Mouse (Mus musculus) CH12.LX (cell line): ENCODE data around the gene AL607142.1. TPM values are rescaled to one million over a fixed set of nuclear protein-coding genes. Genes with fewer than 3 reads are reported as not detected.

Experiments
- DNase-seq: peaks from one replicate; pipeline ENCODE4 v3.0.0-alpha.2; 2013; ENCODE audit errors: extremely low read depth
- H3K27ac ChIP-seq: 2 replicates; pipeline ENCODE4 v1.5.1; 2012; ENCODE audit warnings: low read depth, mild to moderate bottlenecking, control low read depth, moderate library complexity; ENCODE audit not compliant: insufficient read depth
- H3K27me3 ChIP-seq: replicated peaks from 2 replicates; pipeline ENCODE3; 2012; ENCODE audit warnings: inconsistent platforms
- H3K36me3 ChIP-seq, 2 experiments: replicated peaks in 1 of 2; 2 replicates each; pipeline versions ENCODE3 to v1.6.1; 2012; ENCODE audit warnings: inconsistent platforms in 1 of 2, low read length in 1 of 2, mild to moderate bottlenecking in 1 of 2, mixed read lengths in 1 of 2, moderate library complexity in 1 of 2; ENCODE audit not compliant: control insufficient read depth in 1 of 2, insufficient read depth in 1 of 2
- H3K4me1 ChIP-seq, 2 experiments: 2 replicates each; pipeline ENCODE4 v1.6.1; 2012; ENCODE audit warnings: inconsistent platforms in 1 of 2, moderate library complexity in 1 of 2; ENCODE audit not compliant: insufficient read depth in 2 of 2, control insufficient read depth in 1 of 2
- H3K4me2 ChIP-seq: 2 replicates; pipeline ENCODE4 v1.6.1; 2012; ENCODE audit warnings: low read depth, mild to moderate bottlenecking, control low read depth; ENCODE audit not compliant: poor library complexity, insufficient read depth, severe bottlenecking
- H3K4me3 ChIP-seq, 3 experiments: fragments of 150-350 bp in 1 of 3; sonication (generic) in 1 of 3; replicated peaks in 1 of 3; 2 replicates each; pipeline versions ENCODE3 to v1.5.1; 2011 to 2012; ENCODE audit warnings: low read depth in 2 of 3, low read length in 2 of 3, mild to moderate bottlenecking in 2 of 3, moderate library complexity in 2 of 3, control low read depth in 1 of 3, improper control_type of control experiment in 1 of 3, inconsistent platforms in 1 of 3, mixed read lengths in 1 of 3; ENCODE audit not compliant: poor library complexity in 1 of 3
- H3K79me2 ChIP-seq: replicated peaks from 2 replicates; pipeline ENCODE4 v1.6.1; 2012; ENCODE audit warnings: mild to moderate bottlenecking, moderate library complexity; ENCODE audit not compliant: control insufficient read depth, poor library complexity, insufficient read depth, severe bottlenecking; ENCODE audit errors: extremely low read depth
- H3K9ac ChIP-seq: 2 replicates; pipeline ENCODE4 v1.6.1; 2012; ENCODE audit warnings: low read depth, mild to moderate bottlenecking, control low read depth, moderate library complexity; ENCODE audit not compliant: insufficient read depth
- H3K9me3 ChIP-seq: replicated peaks from 2 replicates; pipeline ENCODE3; 2012; ENCODE audit warnings: low read length, inconsistent platforms, mixed read lengths
- BHLHE40 ChIP-seq: IDR thresholded peaks from 2 replicates; pipeline ENCODE4 v1.6.1; 2011; ENCODE audit warnings: mild to moderate bottlenecking, low read depth, low read length, improper control_type of control experiment
- CHD1 ChIP-seq: IDR thresholded peaks from 2 replicates; pipeline ENCODE4 v1.6.1; 2012; ENCODE audit warnings: low read depth, low read length, improper control_type of control experiment, inconsistent platforms
- CHD2 ChIP-seq: IDR thresholded peaks from 2 replicates; pipeline ENCODE4 v1.6.1; 2011; ENCODE audit warnings: low read length, improper control_type of control experiment
- CTCF ChIP-seq, 2 experiments: IDR thresholded peaks in 1 of 2; conservative IDR thresholded peaks in 1 of 2; 2 replicates each; pipeline ENCODE4 v1.5.1; 2011 to 2012; ENCODE audit warnings: low read depth in 2 of 2, low read length in 2 of 2, improper control_type of control experiment in 1 of 2, inconsistent platforms in 1 of 2, mild to moderate bottlenecking in 1 of 2, moderate library complexity in 1 of 2
- ELF1 ChIP-seq: IDR thresholded peaks from 2 replicates; pipeline ENCODE4 v1.6.1; 2014; ENCODE audit warnings: low read depth, mild to moderate bottlenecking, inconsistent platforms, low read length, improper control_type of control experiment
- ETS1 ChIP-seq: conservative IDR thresholded peaks from 2 replicates; pipeline ENCODE4 v1.6.1; 2012; ENCODE audit warnings: low read depth, mild to moderate bottlenecking, inconsistent platforms, low read length, improper control_type of control experiment, moderate library complexity
- GABPA ChIP-seq: IDR thresholded peaks from 2 replicates; pipeline ENCODE4 v1.6.1; 2012; ENCODE audit warnings: low read depth, low read length, improper control_type of control experiment, inconsistent platforms; ENCODE audit not compliant: insufficient replicate concordance
- HCFC1 ChIP-seq: IDR thresholded peaks from 2 replicates; pipeline ENCODE4 v1.6.1; 2012; ENCODE audit warnings: low read depth, mild to moderate bottlenecking, inconsistent platforms, low read length, improper control_type of control experiment
- IRF4 ChIP-seq: IDR thresholded peaks from 2 replicates; pipeline ENCODE4 v1.6.1; 2014; ENCODE audit warnings: low read depth, mild to moderate bottlenecking, inconsistent platforms, low read length, improper control_type of control experiment
- JUND ChIP-seq: conservative IDR thresholded peaks from 2 replicates; pipeline ENCODE4 v1.6.1; 2011; ENCODE audit warnings: low read depth, low read length, improper control_type of control experiment
- MAFK ChIP-seq: IDR thresholded peaks from 2 replicates; pipeline ENCODE4 v1.6.1; 2011; ENCODE audit warnings: low read length, improper control_type of control experiment; ENCODE audit not compliant: insufficient replicate concordance
- MAX ChIP-seq: IDR thresholded peaks from 2 replicates; pipeline ENCODE4 v1.6.1; 2011; ENCODE audit warnings: low read length, improper control_type of control experiment
- MAZ ChIP-seq: IDR thresholded peaks from 2 replicates; pipeline ENCODE4 v1.6.1; 2012; ENCODE audit warnings: low read depth, mild to moderate bottlenecking, inconsistent platforms, low read length, improper control_type of control experiment, moderate library complexity
- MEF2A ChIP-seq: IDR thresholded peaks from 2 replicates; pipeline ENCODE4 v1.6.1; 2014; ENCODE audit warnings: low read depth, mild to moderate bottlenecking, inconsistent platforms, low read length, improper control_type of control experiment, borderline replicate concordance
- MXI1 ChIP-seq: IDR thresholded peaks from 2 replicates; pipeline ENCODE4 v1.6.1; 2011; ENCODE audit warnings: mild to moderate bottlenecking, low read depth, low read length, improper control_type of control experiment
- MYC ChIP-seq: IDR thresholded peaks from 2 replicates; pipeline ENCODE4 v1.6.1; 2011; ENCODE audit warnings: low read depth, mild to moderate bottlenecking, improper control_type of control experiment, low read length
- NRF1 ChIP-seq: IDR thresholded peaks from 2 replicates; pipeline ENCODE4 v1.6.1; 2014; ENCODE audit warnings: low read depth, mild to moderate bottlenecking, inconsistent platforms, low read length, improper control_type of control experiment, moderate library complexity
- PAX5 ChIP-seq: IDR thresholded peaks from 2 replicates; pipeline ENCODE4 v1.6.1; 2012; ENCODE audit warnings: low read length, inconsistent platforms, mixed read lengths
- POLR2A ChIP-seq: IDR thresholded peaks from 2 replicates; pipeline ENCODE4 v1.6.1; 2011; ENCODE audit warnings: low read depth, mild to moderate bottlenecking, improper control_type of control experiment, low read length
- POLR2AphosphoS2 ChIP-seq: IDR thresholded peaks from 2 replicates; pipeline ENCODE4 v1.6.1; 2011; ENCODE audit warnings: low read depth, low read length, improper control_type of control experiment
- RAD21 ChIP-seq: IDR thresholded peaks from 2 replicates; pipeline ENCODE4 v1.6.1; 2011; ENCODE audit warnings: low read depth, mild to moderate bottlenecking, low read length, improper control_type of control experiment, moderate library complexity
- RCOR1 ChIP-seq: conservative IDR thresholded peaks from 2 replicates; pipeline ENCODE4 v1.6.1; 2012; ENCODE audit warnings: low read depth, mild to moderate bottlenecking, inconsistent platforms, low read length, improper control_type of control experiment
- SIN3A ChIP-seq: IDR thresholded peaks from 2 replicates; pipeline ENCODE4 v1.6.1; 2012; ENCODE audit warnings: low read length, improper control_type of control experiment, inconsistent platforms
- SMC3 ChIP-seq: IDR thresholded peaks from 2 replicates; pipeline ENCODE4 v1.6.1; 2011; ENCODE audit warnings: low read depth, low read length, improper control_type of control experiment
- TBP ChIP-seq: conservative IDR thresholded peaks from 2 replicates; pipeline ENCODE4 v1.6.1; 2011; ENCODE audit warnings: low read depth, low read length, improper control_type of control experiment
- TCF12 ChIP-seq: IDR thresholded peaks from 2 replicates; pipeline ENCODE4 v1.6.1; 2014; ENCODE audit warnings: low read depth, mild to moderate bottlenecking, inconsistent platforms, low read length, improper control_type of control experiment
- USF1 ChIP-seq: IDR thresholded peaks from 2 replicates; pipeline ENCODE4 v1.6.1; 2014; ENCODE audit warnings: low read depth, mild to moderate bottlenecking, inconsistent platforms, low read length, improper control_type of control experiment
- ZC3H11A ChIP-seq: IDR thresholded peaks from 2 replicates; pipeline ENCODE4 v1.6.1; 2012; ENCODE audit warnings: low read depth, mild to moderate bottlenecking, inconsistent platforms, low read length, improper control_type of control experiment
- ZKSCAN1 ChIP-seq: IDR thresholded peaks from 2 replicates; pipeline ENCODE4 v1.6.1; 2012; ENCODE audit warnings: low read depth, inconsistent platforms, low read length, improper control_type of control experiment, borderline replicate concordance
- ZNF384 ChIP-seq: IDR thresholded peaks from 2 replicates; pipeline ENCODE4 v1.6.1; 2012; ENCODE audit warnings: low read depth, low read length, improper control_type of control experiment, inconsistent platforms
- dilution Hi-C: fragments of 300-500 bp; cut with MboI; formaldehyde crosslinking; loops from 2 replicates; pipeline ENCODE4 v1.14.3; 2020; ENCODE audit warnings: low sequenced_read_pairs; ENCODE audit not compliant: extremely low pct_unique_long_range_greater_than_20kb, extremely low pct_ligation_motif_present
- in situ Hi-C: fragments of 300-500 bp; cut with MboI; formaldehyde crosslinking; loops from 3 replicates; pipeline ENCODE4 v1.14.3; 2019; ENCODE audit warnings: low sequenced_read_pairs, low pct_ligation_motif_present, low pct_unique_long_range_greater_than_20kb, mixed read lengths
- polyA plus RNA-seq: library from polyadenylated mRNA; unstranded; fragments of >175 nt; gene quantifications from 2 replicates; pipeline ENCODE4 v1.2.1, GENCODE M21; 2012; ENCODE audit warnings: low read depth; ENCODE audit not compliant: insufficient read length
- total RNA-seq, 2 experiments: library from RNA; depleted of rRNA; stranded (reverse); fragments of 300-350 nt in 1 of 2; fragments of >200 nt in 1 of 2; gene quantifications; 2 replicates each; pipeline ENCODE4 v1.2.3; 2012 to 2014

The AL607142.1 gene
- total and polyA plus RNA-seq, 3 experiments: 22.0 TPM; not detected in 2

DNA sequence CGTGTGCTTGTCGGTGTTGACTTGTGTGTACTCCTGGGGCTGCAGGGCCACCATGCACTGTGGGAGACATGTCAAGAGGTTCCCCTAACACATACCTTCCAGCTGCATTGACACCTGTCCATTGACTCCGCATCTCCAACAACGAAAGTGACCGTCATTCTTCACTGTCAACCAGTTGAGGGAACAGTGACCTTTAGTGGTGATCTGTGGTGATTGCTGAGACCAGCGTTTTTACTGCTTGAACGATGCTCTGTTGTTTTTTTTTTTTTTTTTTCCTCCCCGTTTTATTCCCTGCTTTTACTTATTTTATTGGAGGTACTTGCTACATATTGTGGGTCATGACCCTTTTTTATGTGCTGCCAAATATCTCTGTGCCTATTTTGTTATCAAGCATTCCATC is 7.3 kb upstream of the AL607142.1 start:
- Histone ChIP-seq H3K27me3 (no peaks in the 10 kb centered on the region), H3K4me1 (peaks cover 36 to 92% of the 10 kb centered on the region in 2 experiments), H3K9me3 (peaks cover 3% of the 10 kb centered on the region), H3K4me2 (peak overlapping the region; percentile 68), H3K79me2 (peaks cover 37% of the 10 kb centered on the region), H3K4me3 (peak overlapping the region; percentile 46 to 61 (median 55)), H3K9ac (peak overlapping the region; percentile 69), H3K36me3 (peaks cover 0 to 33% of the 10 kb centered on the region in 2 experiments), H3K27ac (peak overlapping the region; percentile 40; the same call in 1 of the 2 replicates)
- in situ Hi-C loops: no loop called here
- DNase-seq: peak; percentile 76
- TF ChIP-seq RCOR1 (0 out of 2 replicates have a peak, but pooled peaks have one; percentile 73), USF1 (no peak), NRF1 (no peak), SIN3A (peak; percentile 92), MAZ (no peak), POLR2AphosphoS2 (no peak), PAX5 (no peak), CHD2 (no peak), POLR2A (peak; percentile 22; the same call in 1 of the 2 replicates), MXI1 (peak; percentile 70), CHD1 (peak; percentile 64; the same call in 1 of the 2 replicates), TBP (0 out of 2 replicates have a peak, but pooled peaks have one; percentile 26), MYC (peak; percentile 79; the same call in 1 of the 2 replicates), BHLHE40 (no peak), RAD21 (peak; percentile 85), ELF1 (0 out of 2 replicates have a peak, but pooled peaks have one; percentile 29), GABPA (no peak), MAFK (peak; percentile 97), ZC3H11A (peak; percentile 75), MAX (peak; percentile 57), JUND (0 out of 2 replicates have a peak, but pooled peaks have one; percentile 45), IRF4 (no peak; the same call in 1 of the 2 replicates), MEF2A (no peak), SMC3 (peak; percentile 82), TCF12 (peak; percentile 77), ZNF384 (peak; percentile 97), ZKSCAN1 (no peak), HCFC1 (no peak), ETS1 (peak; percentile 69), CTCF (conservative IDR thresholded peaks at IDR 0.05 in 1 of 2, IDR thresholded peaks at IDR 0.05 in 1 of 2; ENCODE audit: low read depth in 2 of 2, low read length in 2 of 2) (peak in 1 of 2 experiments; percentile 78; a peak in 2 of 4 replicates)
- dilution Hi-C loops: no loop called here
